Mouse (Mus musculus) cerebellum, adult 11 months (tissue): ENCODE results near the gene Eid3.

Experiments
- DNase-seq: peaks from one replicate; pipeline ENCODE4 v3.0.0; 2022

Gene Eid3

DNA sequence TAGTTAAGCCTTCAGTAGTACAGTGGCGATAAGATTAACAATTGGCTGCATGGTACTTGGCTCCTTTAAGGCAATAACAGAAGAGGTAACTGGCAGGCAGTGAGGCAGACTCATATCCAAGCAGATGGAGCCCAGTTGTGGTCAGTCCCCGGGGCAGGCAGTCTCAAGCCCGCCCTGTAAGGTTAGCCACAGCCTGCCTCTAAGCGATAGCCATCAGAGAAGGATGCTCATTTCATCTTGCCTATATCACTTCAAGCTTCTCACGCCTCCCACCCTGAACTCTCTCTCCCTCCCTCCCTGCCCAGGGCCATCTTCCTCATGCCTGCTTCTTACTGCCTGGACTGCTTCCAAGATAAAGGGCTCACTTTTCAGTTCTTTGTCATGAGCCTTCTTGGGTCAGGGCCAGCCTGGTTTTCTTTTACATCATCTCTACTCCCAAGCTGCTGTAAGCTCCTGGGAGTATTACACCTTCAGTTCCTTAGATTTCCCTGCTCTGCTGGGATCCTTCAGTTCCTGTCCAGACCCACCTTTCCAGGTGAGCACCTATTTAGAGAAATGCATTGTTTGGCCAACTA is 3.2 kb upstream of the Eid3 start:
- DNase-seq = no peak

DNA sequence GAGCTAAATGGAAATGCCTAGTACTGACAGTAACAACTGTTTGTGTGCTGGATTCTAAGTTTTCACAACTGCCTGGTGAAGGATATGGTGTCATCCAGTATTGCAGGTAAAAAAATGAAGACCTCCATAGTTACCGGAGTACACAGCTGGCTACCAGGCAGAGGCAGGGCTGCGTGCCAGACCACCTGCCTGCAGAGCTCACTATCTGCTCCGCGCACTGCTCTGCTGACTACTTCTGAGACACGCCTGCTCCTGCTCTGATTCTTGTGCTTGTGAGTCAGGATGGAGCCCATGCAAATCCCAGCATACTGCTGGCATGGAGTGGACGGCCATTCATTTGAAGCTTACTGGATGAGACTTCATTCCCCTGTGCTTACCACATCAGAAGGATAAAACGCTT is 2.6 kb upstream of the Eid3 start:
- no peak for DNase-seq

DNA sequence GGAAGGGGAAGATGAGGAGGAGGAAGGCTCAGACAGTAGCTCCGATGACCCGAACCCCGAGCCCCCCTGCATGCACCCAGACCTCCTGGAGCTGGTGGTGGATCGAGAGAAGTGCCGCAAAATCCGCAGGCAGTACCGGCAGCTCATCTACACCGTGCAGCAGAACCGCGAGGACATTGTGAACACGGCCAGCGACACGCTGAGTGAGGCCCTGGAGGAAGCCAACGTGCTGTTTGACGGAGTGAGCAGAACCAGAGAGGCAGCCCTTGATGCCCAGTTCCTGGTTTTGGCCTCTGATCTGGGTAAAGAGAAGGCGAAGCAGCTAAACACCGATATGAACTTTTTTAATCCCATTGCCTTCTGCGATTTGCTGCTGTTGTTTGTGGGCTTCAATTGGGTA is 406 bp downstream of the Eid3 start:
- no peak for DNase-seq

DNA sequence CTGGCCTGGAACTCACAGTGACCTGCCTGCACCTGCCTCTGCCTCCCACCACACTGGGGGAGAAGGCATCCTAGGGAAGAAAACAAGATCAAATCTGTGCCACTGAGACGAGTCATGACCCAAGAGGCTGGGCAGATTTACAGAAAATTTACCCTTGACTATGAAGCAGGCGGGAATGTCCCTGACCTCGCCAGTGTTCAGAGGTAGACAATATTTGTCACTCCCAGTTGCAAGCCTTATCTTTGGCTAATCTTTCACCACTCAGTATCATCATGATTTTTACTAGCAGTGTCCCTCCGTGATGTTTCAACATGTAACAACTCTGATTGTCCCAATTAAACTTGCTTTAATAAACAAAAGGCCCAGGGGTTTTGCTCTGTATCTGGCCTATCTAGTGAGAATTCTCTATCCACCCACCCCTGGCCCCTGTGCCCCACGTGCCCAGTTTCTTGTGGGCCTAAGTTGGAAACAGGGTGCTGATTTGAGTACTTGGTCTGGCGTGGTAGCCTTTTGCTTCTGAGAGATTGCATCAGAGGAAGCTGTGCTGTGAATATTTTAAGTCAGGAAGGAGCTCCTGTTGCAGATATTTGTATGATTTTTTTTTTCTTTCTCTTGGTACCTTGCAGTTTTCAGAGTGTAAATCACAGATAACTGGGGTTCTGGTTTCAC is 2.1 kb downstream of the Eid3 start:
- no peak for DNase-seq

DNA sequence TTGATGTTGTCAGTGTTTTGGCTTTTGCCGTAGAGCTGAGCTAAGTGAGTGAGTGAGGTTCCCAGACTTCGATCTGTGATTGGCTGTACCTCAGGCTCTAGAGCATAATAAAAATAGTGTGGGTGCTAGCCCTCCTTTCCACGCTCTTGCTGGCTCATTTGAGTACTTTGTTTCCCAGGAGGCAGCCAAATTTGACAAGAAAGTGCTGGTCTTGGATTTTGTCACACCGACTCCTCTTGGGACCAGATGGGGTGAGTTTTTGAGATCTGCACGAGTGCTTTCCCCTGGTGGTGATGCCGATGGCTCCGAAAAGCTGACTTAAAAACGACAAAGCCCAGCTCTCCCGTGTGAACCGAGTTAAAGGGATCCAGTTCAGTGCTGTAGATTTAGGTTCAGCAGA is 9.0 kb downstream of the Eid3 start:
- no peak for DNase-seq

DNA sequence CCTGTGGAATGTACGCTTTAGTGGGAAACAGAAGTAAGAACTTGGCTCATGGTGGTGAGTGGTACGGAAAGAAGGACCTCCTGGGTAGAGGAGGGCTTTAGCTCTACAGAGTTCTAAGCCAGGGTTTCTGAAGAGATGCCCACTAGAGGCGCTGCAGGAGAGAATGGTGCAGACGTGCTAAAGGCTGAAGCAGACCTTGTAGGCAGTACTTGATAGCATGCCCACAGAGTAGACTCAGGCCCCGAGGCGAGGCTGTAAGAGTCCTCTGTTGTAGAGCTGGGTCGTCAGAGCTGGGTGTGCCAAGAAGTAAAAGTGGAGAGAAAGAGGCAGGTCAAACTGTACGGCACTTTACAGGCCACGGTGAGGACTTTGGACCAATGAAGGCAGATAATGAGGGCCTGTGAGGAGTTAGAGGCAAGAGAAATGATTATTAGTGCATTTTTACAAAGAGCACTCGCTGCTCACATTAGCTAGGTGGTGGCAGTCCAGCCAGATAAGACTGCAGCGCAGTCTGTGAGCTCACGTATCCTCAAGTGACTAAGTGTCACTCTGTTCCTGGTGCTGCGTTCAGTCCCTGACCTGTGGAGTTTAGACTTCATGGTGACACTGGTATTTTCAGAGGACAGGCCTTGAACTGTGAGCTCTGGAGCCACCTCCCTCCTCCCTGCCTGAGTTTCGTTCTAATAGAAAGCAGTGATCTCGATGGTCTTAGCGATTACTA is 9.8 kb downstream of the Eid3 start:
- no peak for DNase-seq

DNA sequence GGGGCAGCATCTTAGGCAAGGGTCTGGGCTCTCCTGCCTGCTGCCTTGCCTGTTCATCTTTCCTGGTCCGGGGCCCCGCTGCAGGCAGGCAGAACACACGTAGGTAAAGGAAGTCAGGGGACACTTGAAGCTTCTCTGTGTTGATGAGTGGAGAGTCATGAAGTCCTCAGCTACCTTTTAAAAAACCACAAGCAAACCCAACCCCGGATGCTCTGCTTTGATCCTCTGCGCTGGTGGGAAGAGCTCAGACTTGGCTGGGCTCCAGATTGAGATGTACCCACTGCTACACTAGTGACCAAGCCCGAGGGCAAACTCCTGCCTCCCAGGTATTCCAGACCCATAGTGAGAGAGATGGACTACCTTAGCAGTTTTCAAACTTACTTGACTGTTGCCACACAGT is 20.9 kb downstream of the Eid3 start:
- no peak for DNase-seq

DNA sequence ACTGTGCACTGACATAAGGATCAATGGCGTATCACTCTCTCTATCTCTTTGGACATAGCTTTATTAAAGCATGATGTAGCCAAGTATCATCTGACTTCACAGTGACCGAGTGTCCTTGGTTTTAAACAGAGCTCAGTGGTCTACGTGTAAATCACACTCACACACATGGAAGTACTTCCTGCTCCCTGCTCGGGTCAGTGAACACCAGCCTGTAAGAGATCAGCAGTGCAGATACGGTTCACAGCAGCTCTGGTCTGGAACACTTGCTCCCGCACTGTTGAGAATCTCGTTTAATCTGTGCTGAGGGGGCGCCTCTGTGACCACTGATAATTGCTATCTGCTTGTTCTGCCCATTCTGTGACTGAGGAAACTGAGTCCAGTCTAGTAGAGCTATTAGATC is 22.1 kb downstream of the Eid3 start:
- no peak for DNase-seq

DNA sequence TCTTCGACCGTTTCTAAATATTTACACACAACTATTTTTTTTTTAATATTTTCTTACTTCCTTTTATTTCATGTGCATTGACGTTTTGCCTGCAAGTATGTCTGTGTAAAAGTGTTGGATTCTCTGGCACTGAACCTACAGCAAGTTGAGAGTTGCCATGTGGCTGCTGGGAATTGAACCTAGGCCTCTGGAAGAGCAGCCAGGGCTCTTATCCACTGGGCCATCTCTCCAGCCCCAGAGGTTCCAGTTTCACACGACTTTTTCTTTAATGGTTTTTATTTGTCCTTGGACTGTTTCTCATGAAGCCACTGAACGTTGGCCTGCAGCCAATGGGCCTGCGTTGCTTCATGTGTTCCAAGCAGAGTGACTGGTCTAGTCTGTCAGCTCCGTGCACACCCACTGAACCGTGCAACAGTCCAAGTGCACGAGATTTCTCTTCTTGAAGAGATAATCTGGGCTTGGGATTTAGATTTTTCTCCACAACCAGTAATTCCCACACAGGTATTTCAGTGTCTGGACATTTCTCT is 23.1 kb downstream of the Eid3 start:
- no peak for DNase-seq

DNA sequence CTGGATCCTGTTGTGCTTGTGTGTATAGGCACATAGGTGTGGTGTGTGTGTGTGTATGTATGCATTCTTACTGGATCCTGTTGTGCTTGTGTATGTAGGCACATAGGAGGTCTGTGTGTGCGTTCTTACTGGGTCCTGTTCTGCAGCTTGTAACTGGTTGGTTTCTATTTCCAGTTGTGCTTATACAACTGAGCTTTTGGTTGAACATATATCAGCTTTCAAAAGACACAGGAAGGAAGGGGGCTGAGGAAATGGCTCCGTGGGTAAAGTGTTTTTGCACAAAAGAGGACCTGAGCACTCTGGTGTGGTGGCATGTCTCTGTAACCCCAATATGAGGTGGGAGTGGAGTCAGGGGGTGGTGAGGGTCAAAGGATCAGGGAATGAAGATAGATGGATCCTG is 24.5 kb downstream of the Eid3 start:
- no peak for DNase-seq

DNA sequence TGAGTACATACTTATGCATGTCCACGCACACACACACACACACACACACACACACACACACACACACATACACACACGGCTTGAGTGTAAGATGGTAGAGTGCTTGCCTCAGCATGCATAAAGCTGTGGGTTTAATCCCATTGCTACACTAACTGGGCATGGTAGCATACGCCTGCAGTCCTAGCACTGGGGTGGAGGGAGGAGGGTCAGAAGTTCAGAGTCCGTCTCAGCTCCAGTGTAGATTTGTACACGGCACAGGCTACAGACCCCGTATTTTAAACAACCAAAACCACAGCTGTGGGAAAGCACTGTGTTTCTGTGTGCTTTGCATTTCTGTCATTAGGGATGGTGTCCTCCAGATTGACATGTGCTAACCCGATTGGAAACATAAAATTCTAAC is 25.0 kb downstream of the Eid3 start:
- DNase-seq = no peak

DNA sequence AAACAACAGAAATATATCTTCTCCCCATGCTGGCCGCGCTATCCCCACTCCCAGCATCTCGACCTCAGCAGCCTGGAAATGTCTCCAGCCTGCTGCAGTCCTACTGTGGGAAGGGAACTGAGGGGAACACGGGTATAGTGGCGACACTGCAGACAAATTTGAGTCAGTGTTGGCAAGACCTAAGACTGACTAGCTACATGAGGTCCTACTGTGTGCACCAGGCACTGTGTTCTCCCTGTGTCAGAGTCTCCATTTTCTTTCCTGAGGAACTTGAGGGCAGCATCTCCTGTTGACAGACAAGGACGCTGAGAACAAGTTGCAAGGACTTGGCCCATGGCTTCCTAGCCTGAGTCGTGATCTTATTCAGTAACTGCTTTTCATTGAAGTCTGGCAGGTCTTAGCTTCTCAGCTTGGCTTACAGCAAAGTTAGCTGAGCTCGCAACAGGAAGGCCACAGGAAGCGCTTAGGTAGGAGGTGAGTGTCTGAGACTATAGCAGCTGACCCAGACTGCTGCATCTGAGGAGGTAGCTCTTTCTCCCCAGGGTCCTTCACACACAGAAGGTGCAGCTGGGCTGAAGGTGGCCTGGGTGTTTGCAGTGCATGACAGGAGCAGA is 26.1 kb downstream of the Eid3 start:
- DNase-seq = no peak

DNA sequence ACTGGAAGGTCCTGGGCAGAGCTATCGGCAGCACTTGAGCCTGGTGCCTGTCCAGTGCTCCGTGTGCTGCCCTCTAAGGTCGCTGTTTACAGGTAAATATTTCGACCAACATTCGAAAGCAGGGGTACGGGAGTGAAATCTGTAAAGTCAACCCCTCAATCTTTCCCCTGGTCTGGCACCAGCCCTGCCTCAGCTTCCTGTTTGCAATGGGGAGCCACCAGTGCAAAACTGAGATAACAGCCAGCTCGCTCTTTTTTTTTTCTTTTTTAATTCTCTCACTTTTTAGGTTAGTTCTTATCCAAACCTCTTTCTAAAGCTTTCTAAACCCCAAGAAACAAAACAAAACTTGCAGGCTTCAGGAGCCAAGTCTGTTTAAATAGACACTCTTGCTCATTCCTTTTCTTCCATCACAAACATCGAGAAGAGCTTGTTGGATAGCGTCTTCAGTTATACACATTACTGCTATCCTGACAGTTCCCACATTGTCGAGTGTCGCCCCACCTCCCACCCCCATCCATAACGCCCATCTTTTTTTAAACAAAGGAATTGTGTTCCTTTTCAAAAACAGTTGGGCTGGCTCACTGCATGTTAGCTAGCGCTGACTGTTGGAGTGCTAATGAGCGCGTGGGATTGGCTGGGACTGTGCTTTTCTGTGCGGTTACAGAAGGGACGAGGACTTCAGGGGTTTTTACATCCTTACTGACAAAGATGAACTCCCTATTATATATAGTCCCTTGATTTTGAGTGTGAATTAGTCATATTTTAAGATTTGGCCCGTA is 27.6 kb downstream of the Eid3 start:
- no peak for DNase-seq

DNA sequence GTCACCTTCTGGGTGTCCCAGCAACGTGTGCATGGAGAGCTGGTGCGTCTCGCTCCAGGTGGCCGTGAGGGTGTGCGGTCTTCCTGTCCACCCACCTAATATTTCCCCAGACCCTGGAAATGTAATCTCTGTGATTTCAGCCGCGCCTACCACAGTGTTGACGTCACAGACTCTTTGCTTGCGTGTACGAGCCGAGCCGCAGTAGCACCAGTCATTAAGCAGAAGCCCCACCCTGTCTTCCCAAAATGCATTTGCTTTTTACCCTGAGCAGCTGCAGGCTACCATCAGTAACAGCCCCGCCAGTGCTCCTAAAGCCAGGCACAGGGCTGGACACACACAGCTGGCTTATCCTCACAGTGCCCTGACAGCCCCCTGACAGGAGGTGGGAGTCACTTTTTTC is 31.5 kb downstream of the Eid3 start:
- DNase-seq = no peak

DNA sequence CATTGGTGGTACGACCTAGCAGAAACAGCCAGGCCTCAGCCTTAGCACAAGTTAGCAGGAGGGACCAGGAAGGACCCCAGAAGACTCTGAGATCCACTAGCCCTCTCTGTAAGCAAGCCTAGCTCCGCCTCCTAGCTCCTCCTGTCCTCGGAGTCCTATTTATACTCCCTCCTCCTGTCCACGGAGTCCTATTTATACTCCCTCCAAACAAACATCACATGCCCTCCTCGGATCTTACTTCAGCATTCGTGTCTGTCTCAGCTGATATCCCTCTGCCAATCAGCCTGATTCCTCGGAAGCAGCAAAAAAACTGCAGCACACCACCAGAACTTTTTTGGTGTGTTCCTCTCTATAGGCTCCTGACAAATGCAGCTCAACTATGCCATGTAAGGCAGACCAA is 32.5 kb downstream of the Eid3 start:
- no peak for DNase-seq

DNA sequence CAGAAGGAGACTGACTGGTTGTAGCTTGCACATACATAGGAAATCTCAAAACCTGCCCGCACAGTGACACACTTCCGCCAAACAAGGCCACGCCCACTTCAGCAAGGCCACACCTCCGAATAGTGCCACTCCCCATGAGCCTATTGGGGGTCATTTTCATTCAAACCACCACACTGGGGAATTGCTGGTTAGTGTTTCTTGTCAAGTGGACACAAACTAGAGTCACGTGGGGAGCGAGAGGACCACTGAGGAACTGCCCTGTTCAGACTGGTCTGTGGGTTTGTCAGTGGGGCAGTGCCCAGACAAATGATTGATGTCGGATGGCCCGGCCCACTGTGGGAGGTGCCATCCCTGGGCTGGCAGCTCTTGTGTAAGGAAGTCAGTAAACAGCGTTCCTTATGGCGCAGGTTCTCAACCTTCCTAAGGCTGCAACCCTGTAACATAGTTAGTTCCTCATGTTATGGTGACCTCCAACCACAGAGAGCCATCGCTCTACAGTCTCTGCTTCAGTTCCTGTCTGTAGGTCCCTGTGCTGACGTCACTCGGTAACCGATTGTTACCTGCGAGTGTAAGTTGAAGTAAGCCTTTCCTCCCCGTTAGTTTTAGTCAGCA is 33.5 kb downstream of the Eid3 start:
- no peak for DNase-seq

DNA sequence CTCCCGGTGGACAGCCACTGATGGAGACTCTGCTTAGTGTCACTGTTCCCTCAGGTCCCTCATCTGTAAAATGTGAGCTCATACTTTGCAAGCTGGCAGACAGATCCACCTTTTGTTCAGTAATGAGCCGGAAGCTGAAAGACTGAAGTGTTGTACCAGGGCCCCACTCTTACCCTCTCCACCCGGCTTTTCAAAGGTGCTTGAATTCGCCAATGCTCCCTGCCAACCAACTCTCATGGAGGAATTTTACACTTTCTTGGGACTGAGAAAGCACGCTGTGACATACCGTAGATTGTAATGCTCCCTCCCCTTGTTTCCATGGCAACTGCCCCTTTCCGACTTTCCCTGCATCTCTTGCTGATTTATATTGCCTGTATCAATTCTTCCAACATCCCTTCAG is 34.1 kb downstream of the Eid3 start:
- DNase-seq = no peak

DNA sequence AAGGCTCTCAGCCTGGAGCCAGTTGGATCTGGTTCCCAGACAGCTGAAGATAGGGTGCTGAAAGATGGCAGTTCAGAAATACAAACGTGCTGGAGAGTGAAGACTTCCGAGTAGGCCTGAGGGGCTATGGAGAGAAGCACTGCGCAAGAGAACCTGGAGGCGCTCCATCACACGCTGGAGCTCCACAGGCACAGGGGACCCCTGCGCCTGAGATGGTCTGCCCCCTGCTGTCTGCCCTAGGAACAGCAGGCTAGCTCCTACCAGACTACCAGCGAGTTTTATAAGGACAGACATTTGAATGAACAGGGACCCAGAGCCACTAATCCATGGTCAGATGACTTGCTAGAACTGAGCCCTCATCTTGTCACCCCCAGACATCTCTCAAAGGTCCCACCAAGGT is 35.0 kb downstream of the Eid3 start:
- peak; percentile 70 for DNase-seq

DNA sequence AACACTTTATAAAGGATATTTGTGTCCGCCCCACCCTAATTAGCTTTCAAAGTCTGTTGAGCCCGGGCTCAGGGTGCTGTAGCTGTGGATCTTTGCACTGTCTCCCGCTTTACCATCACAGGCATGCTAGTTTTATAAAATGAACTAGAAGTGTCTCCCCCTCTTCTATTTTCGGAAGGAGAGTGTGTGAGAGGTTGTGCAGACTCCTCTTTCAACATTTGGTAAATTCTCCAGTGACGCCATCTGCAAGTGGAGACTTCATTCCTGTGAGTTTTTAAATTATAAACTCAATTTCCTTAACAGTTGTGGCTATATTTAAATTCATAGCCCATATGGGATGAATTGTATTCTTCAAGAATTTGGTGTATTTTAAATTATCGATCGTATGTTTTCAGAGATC is 42.1 kb downstream of the Eid3 start:
- no peak for DNase-seq

DNA sequence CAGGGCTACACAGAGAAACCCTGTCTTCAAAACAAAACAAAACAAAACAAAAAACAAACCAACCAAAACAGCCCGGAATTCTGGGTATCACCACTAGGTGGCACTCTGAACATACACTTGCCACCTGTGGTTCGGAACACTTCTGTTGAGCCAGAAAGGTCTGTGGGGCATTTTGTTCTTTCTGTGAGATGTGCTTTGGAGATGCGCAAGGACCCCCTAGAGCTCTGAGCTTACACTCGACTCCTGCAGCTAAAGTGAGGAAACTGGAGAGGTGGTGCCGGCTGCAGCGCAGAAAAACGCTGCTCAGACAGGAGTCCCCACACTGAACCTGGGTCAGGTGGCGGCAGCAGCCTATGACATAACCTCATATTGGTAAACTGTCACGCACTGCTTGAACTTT is 43.0 kb downstream of the Eid3 start:
- DNase-seq = peak; percentile 37

DNA sequence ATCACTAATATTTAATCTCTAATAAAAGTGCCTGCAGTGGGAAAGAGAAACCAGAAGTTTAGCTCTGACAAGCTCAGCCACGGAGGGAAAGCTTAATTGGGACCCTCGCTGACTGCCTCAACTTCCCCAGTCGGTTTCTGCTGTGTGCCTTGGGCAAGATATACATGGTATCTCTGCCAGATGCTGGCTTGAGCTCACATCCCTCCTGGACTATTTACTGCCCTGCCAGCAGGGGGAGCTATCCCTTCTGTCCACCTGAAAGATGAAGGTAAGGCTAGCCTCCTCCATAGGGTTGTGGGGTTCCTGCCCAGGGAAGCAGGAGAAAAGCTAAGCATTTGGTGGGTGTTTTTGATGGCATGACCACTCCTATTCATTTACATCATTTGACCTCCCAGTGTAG is 43.8 kb downstream of the Eid3 start:
- no peak for DNase-seq

DNA sequence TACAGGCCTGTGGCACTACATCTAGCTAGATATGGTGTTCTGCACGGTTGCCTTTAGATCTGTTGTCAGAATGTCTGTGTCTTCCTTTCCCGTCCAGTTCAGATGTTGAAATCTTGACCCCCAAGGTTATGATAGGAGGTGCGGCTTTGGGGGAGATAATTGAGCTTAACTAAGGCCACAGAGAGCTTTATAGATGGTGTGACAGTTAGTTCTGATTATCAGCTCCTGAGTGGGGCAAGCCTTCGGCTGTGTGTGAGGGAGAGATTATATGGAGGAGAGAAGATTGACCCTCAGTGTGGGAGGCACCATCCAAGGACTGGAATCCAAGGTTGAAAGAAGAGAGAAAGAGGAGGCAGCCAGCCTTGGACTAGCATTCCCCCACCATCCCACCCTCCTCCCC is 46.8 kb downstream of the Eid3 start:
- DNase-seq = no peak

DNA sequence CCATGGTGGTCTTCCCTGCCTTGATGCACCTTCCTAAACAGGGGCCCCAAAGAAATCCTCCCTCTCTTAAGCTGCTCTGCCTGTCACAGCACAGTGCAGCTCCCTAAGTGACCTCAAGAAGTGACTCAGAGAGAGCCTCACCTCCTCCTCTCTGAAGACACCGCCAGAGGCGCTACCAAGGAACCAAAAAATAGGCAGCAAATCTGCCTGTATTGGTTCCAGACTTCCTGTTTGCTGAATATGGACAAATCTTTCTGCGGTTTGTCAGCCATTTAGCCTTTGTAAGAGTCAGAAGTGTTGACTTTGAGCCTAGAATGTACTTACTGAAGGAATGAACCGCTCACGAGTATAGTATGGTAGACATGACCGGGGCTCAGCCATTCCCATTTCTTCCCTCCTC is 47.3 kb downstream of the Eid3 start:
- DNase-seq = no peak
